Mouse (Mus musculus) kidney, postnatal 25 days (tissue): ENCODE measurements around the gene Fgd3.
A peak's percentile ranks its signal among the peaks of the same experiment; 100 is the strongest.

Experiments used
- DNase-seq, 2 experiments: peaks; one replicate each; pipeline ENCODE4 v3.0.0; 2021; ENCODE audit warnings: mixed read lengths in 2 of 2

Gene Fgd3

GRCm38 (mm10) chr13:49320040-49320439 is at the start of gene Fgd3:
Fgd3 (minus strand) TSS chr13:49320311.
- DNase-seq: peak; percentile 35 to 66

GRCm38 (mm10) chr13:49369404-49369803 is 49.3 kb upstream of the Fgd3 start:
- no peak for DNase-seq

- DNase-seq: peak in 1 of 2 experiments; percentile 34
These were observed 47.7 kb upstream of the Fgd3 start for GRCm38 (mm10) chr13:49367657-49368440.

- peak in 1 of 2 experiments; percentile 63 for DNase-seq
These were observed 44.6 kb upstream of the Fgd3 start for GRCm38 (mm10) chr13:49364716-49365115.

- DNase-seq: peak in 1 of 2 experiments; percentile 64
These were observed 42.7 kb upstream of the Fgd3 start for GRCm38 (mm10) chr13:49362804-49363203.

GRCm38 (mm10) chr13:49362364-49362763 is 42.3 kb upstream of the Fgd3 start:
- no peak for DNase-seq

- no peak for DNase-seq
These were observed 40.8 kb upstream of the Fgd3 start for GRCm38 (mm10) chr13:49360906-49361406.

GRCm38 (mm10) chr13:49358184-49358583 is 38.1 kb upstream of the Fgd3 start:
- no peak for DNase-seq

GRCm38 (mm10) chr13:49357367-49358026 is 37.4 kb upstream of the Fgd3 start:
- DNase-seq: no peak

GRCm38 (mm10) chr13:49356090-49356489 is 36.0 kb upstream of the Fgd3 start:
- no peak for DNase-seq

GRCm38 (mm10) chr13:49355461-49356061 is 35.5 kb upstream of the Fgd3 start:
- DNase-seq: no peak

GRCm38 (mm10) chr13:49353991-49354507 is 33.9 kb upstream of the Fgd3 start:
- DNase-seq: peak in 1 of 2 experiments; percentile 35

- DNase-seq: peak in 1 of 2 experiments; percentile 28
These were observed 33.3 kb upstream of the Fgd3 start for GRCm38 (mm10) chr13:49353422-49353821.

GRCm38 (mm10) chr13:49352581-49353159 is 32.6 kb upstream of the Fgd3 start:
- peak in 1 of 2 experiments; percentile 62 for DNase-seq

- peak in 1 of 2 experiments; percentile 6 for DNase-seq
These were observed 29.9 kb upstream of the Fgd3 start for GRCm38 (mm10) chr13:49349836-49350505.

- no peak for DNase-seq
These were observed 29.2 kb upstream of the Fgd3 start for GRCm38 (mm10) chr13:49349335-49349734.

GRCm38 (mm10) chr13:49348522-49348921 is 28.4 kb upstream of the Fgd3 start:
- no peak for DNase-seq

- peak; percentile 72 to 83 for DNase-seq
These were observed 25.4 kb upstream of the Fgd3 start for GRCm38 (mm10) chr13:49345476-49345875.

GRCm38 (mm10) chr13:49344567-49344966 is 24.5 kb upstream of the Fgd3 start:
- DNase-seq: peak in 1 of 2 experiments; percentile 50

- no peak for DNase-seq
These were observed 22.6 kb upstream of the Fgd3 start for GRCm38 (mm10) chr13:49342723-49343100.

GRCm38 (mm10) chr13:49341831-49342722 is 22.0 kb upstream of the Fgd3 start:
- DNase-seq: no peak
